Mouse (Mus musculus) lung, embryonic 14.5 days (tissue): ENCODE measurements at regions not wholly inside any gene's neighbourhood (a gene's known extent, or its start where the extent isn't known, plus 50 kb on each side); places are given as distances from the start of the nearest gene placed in this dataset.

ENCODE experiments used
- ATAC-seq: fragments of 200-750 bp; cut with Nextera tagmentation; 2 replicates; pipeline ENCODE4 v1.8.0; 2017; ENCODE audit warnings: mild to moderate bottlenecking, moderate TSS enrichment, moderate library complexity; ENCODE audit not compliant: insufficient read depth
- DNase-seq: peaks from one replicate; pipeline ENCODE4 v3.0.0-alpha.2; 2015
- H3K27ac ChIP-seq: fragments of 300-500 bp; sonication (generic); 2 replicates; pipeline ENCODE4 v1.5.1; 2014; ENCODE audit warnings: low read depth, mild to moderate bottlenecking, moderate library complexity
- H3K27me3 ChIP-seq: fragments of 300-500 bp; sonication (generic); 2 replicates; pipeline ENCODE4 v1.6.1; 2014; ENCODE audit warnings: low read length, control low read depth; ENCODE audit not compliant: insufficient read depth
- H3K36me3 ChIP-seq: fragments of 300-500 bp; sonication (generic); 2 replicates; pipeline ENCODE4 v1.6.1; 2014; ENCODE audit warnings: control low read depth; ENCODE audit not compliant: insufficient read depth
- H3K4me1 ChIP-seq: fragments of 300-500 bp; sonication (generic); 2 replicates; pipeline ENCODE4 v1.6.1; 2014; ENCODE audit warnings: antibody characterized with exemption, control low read depth; ENCODE audit not compliant: insufficient read depth
- H3K4me2 ChIP-seq: fragments of 300-500 bp; sonication (generic); 2 replicates; pipeline ENCODE4 v1.6.1; 2014; ENCODE audit warnings: mild to moderate bottlenecking
- H3K4me3 ChIP-seq: fragments of 300-500 bp; sonication (generic); 2 replicates; pipeline ENCODE4 v1.5.1; 2014; ENCODE audit warnings: low read depth, low read length
- H3K9ac ChIP-seq: fragments of 300-500 bp; sonication (generic); 2 replicates; pipeline ENCODE4 v1.6.1; 2014
- H3K9me3 ChIP-seq: fragments of 300-500 bp; sonication (generic); 2 replicates; pipeline ENCODE4 v1.6.1; 2016; ENCODE audit warnings: low read depth, low read length, control low read depth
- CTCF ChIP-seq: IDR thresholded peaks from 2 replicates; pipeline ENCODE4 v1.5.1; 2016; ENCODE audit warnings: antibody characterized with exemption, low read depth
- WGBS: fragments of 180-500 bp; shearing (Covaris S2); extraction: QIAGEN DNeasy Blood & Tissue Kit; methylation state at CpG from one replicate; pipeline ENCODE4 v1.1.7; 2014; 5-methylcytosine and 5-hydroxymethylcytosine counted together

DNA sequence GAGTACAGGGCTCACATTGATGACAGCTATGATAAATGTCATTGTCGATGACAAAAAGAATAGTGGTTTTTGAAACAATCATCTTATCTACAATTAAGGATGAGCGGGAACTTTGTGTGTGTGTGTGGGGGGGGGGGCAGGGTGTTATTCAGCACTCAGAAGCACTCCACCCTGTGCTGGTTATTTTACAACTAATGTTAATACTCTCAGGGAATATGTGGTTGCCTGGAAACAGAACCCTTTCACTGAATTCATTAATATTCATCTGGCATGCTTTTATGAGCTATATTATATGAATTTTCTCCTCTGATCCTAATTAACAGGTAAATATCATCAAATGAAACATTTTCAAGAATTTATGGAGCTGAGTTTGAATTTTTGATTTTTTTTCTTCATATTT, 1228.2 kb downstream of the Ntrk3 start:
- no peaks in the 10 kb centered on the region for H3K9me3 ChIP-seq
- WGBS, result 70% methylated on average over 2 of the region's 2 CpGs
- no peaks in the 10 kb centered on the region for H3K27me3 ChIP-seq
- no peaks in the 10 kb centered on the region for H3K36me3 ChIP-seq
- H3K4me1 ChIP-seq, result no peaks in the 10 kb centered on the region
- no peak for DNase-seq
- no peak overlapping the region for H3K27ac ChIP-seq
- no peak overlapping the region for H3K9ac ChIP-seq
- no peak for ATAC-seq
- no peak overlapping the region for H3K4me2 ChIP-seq
- H3K4me3 ChIP-seq, result no peak overlapping the region
- no peak for TF ChIP-seq CTCF

- Histone ChIP-seq H3K27me3 (no peaks in the 10 kb centered on the region), H3K9me3 (no peaks in the 10 kb centered on the region), H3K4me2 (no peak overlapping the region), H3K4me3 (no peak overlapping the region), H3K9ac (no peak overlapping the region), H3K4me1 (no peaks in the 10 kb centered on the region), H3K36me3 (no peaks in the 10 kb centered on the region), H3K27ac (no peak overlapping the region)
- WGBS, result 66% methylated on average over 3 of the region's 3 CpGs
- TF ChIP-seq CTCF, result no peak
- no peak for DNase-seq
- no peak for ATAC-seq
These were observed 1230.2 kb downstream of the Ntrk3 start for GRCm38 (mm10) chr7:77507606-77508005.

- ATAC-seq (no peak), DNase-seq (no peak)
- no peak overlapping the region for H3K4me2 ChIP-seq
- no peaks in the 10 kb centered on the region for H3K4me1 ChIP-seq
- H3K9me3 ChIP-seq, result no peaks in the 10 kb centered on the region
- H3K4me3 ChIP-seq, result no peak overlapping the region
- H3K9ac ChIP-seq, result no peak overlapping the region
- no peak overlapping the region for H3K27ac ChIP-seq
- H3K27me3 ChIP-seq, result no peaks in the 10 kb centered on the region
- H3K36me3 ChIP-seq, result no peaks in the 10 kb centered on the region
- no peak for TF ChIP-seq CTCF
- whole genome bisulfite sequencing, result 65% methylated on average over 4 of the region's 4 CpGs
These were observed 1235.2 kb downstream of the Ntrk3 start for GRCm38 (mm10) chr7:77502608-77503007.

- 79% methylated on average over 3 of the region's 3 CpGs for WGBS
- no peak for ATAC-seq
These were observed 1242.7 kb downstream of the Ntrk3 start for GRCm38 (mm10) chr7:77495066-77495465.

GRCm38 (mm10) chr7:77477519-77477918, 1247.8 kb downstream of the Agbl1 start:
- H3K4me1 ChIP-seq, result no peaks in the 10 kb centered on the region
- peak; percentile 72 for DNase-seq
- no peaks in the 10 kb centered on the region for H3K9me3 ChIP-seq
- H3K27me3 ChIP-seq, result no peaks in the 10 kb centered on the region
- TF ChIP-seq CTCF, result no peak
- H3K9ac ChIP-seq, result no peak overlapping the region
- no peak overlapping the region for H3K4me2 ChIP-seq
- no peak for ATAC-seq
- 31% methylated on average over 2 of the region's 2 CpGs for WGBS
- H3K4me3 ChIP-seq, result no peak overlapping the region
- H3K27ac ChIP-seq, result no peak overlapping the region
- no peaks in the 10 kb centered on the region for H3K36me3 ChIP-seq

More at GRCm38 (mm10) chr7:77495066-77495465, 1242.7 kb downstream of the Ntrk3 start:
- no peaks in the 10 kb centered on the region for H3K27me3 ChIP-seq
- no peaks in the 10 kb centered on the region for H3K9me3 ChIP-seq
- no peaks in the 10 kb centered on the region for H3K4me1 ChIP-seq
- DNase-seq, result no peak
- peak; percentile 13; the same call in 1 of the 2 replicates for TF ChIP-seq CTCF
- H3K4me3 ChIP-seq, result no peak overlapping the region
- H3K9ac ChIP-seq, result no peak overlapping the region
- no peak overlapping the region for H3K27ac ChIP-seq
- no peaks in the 10 kb centered on the region for H3K36me3 ChIP-seq
- no peak overlapping the region for H3K4me2 ChIP-seq

DNA sequence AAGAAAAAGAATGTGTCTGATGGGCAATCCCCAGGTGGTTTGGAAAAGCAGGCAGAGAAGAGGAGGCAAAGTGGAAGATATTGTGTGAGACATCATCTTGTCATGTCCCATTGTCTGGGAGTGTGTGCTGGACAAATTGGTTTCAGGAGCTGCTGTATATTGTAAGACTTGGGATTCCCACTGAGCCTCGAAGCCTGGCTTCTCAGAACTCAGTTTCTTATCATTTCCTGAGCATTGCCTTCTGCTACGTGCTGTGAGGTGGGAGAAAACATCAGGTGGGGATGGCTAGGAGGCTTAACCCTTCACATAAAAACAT, 1216.3 kb downstream of the Agbl1 start:
- WGBS, result 32% methylated on average over 2 of the region's 2 CpGs
- Histone ChIP-seq H3K27ac (no peak overlapping the region), H3K4me3 (no peak overlapping the region), H3K4me2 (no peak overlapping the region), H3K27me3 (no peaks in the 10 kb centered on the region), H3K9me3 (no peaks in the 10 kb centered on the region), H3K36me3 (no peaks in the 10 kb centered on the region), H3K9ac (no peak overlapping the region), H3K4me1 (no peaks in the 10 kb centered on the region)
- TF ChIP-seq CTCF, result no peak
- no peak for ATAC-seq
- no peak for DNase-seq

DNA sequence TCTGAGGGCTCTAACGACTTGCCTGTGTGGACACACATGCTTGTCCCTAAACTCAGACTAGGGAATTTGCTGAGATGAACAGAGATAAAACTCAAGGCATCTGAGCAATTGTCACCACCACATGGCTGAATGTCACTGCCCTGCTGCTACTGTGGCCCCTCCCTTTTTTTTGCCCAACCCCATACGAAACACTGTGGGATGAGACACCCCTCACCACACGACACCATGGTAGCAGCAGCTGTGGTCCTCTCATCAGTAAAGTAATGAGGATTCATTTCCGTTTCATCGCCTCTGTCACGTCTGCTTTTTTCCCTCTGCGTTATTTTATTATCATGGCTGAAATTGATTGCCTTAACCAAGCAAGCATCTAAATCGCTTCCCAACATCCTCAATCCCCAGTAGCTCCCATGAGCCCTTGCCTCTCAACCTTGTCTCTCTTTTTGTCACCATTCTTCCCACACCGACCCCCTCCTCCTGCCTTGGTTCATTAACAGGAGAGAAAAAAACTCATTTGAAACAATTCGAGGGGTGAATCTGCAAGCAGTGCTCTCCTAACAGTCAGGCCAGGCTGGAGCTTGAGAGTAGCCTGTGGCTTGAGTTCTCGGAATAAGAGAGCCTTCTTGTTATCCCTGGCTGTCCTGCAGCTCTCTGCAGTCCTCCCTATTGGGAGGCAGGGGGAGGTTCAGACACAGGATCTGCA, 1215.8 kb downstream of the Agbl1 start:
- H3K4me3 ChIP-seq, result no peak overlapping the region
- H3K9ac ChIP-seq, result no peak overlapping the region
- no peak overlapping the region for H3K27ac ChIP-seq
- DNase-seq (no peak), ATAC-seq (no peak)
- no peaks in the 10 kb centered on the region for H3K9me3 ChIP-seq
- H3K4me2 ChIP-seq, result no peak overlapping the region
- no peak for TF ChIP-seq CTCF
- no peaks in the 10 kb centered on the region for H3K27me3 ChIP-seq
- no peaks in the 10 kb centered on the region for H3K4me1 ChIP-seq
- WGBS, result 47% methylated on average over 11 of the region's 11 CpGs
- no peaks in the 10 kb centered on the region for H3K36me3 ChIP-seq
